Mouse (Mus musculus): ENCODE data around the gene Asgr1.

The Asgr1 gene

DNA sequence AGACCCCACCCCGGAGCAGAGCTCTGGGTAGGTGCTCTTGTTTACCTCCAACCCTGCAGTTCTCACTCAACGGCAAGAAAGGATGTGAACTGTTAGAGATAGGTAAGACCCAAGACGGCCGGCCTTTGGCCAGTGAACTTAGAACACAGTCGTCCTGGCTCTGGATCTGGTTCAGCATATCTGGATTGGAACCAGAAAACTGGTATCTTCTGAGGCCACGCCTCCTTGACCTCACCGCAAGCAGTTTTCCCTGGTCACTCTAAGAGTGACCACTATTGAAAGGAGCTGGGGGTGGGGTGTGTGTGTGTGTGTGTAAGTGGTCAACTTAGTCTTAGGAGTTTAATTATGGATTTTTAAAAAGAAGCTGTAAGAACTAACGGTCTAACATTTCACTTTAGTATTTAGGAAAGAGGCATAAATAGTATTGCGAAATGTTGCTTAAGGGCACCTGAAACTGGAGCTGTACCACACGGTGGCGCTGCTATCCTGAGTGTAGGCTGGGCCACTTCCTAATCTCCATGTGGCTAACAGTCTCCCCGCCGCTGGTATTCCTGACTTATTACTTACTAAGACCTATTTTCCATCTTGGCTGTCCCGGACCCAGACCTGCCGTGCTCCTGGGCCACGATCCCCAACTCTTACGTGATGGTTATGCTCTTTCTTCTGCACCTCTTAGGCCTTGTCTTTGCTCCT lies 20.6 kb downstream of the Asgr1 start:
- DNase-seq, result peak; percentile 56

DNA sequence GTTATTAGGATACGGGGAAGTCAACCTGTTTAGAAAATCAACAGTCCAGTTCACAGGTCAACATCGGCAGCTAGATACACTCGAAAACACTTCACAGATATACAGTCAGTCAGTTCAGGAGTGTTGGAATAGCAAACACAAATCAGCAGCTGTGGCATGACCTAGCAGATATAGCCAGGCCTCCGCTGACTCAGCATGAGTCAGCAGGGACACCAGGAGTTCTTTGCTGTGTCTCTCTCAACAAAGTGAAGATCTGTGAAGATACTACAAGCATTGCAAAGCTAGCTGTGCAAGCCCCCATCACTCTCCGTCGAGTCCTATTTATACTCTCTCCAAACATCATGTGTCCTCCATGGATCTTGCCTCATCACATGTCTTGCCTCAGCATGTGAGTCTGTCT lies 21.7 kb downstream of the Asgr1 start:
- no peak for DNase-seq

DNA sequence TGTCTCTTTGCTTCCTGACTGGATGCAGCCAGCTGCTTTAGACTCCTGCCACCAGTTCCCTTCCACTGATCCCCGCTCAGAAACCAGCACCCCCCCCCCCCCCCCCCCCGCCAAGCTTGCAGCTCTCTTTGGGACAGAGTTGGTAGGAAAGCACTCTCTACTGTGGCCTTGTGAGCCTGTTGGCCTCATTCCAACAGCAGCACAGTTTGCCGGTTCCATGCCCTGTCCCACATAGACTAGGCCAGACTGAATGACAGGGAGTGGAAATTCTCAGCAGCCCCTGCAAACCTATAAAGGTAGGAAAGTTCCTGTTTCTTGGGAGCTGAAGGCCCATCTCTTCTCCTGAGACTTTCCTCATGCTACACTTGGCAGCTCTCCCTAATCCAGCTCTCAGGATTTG lies 23.6 kb downstream of the Asgr1 start:
- DNase-seq, result no peak

DNA sequence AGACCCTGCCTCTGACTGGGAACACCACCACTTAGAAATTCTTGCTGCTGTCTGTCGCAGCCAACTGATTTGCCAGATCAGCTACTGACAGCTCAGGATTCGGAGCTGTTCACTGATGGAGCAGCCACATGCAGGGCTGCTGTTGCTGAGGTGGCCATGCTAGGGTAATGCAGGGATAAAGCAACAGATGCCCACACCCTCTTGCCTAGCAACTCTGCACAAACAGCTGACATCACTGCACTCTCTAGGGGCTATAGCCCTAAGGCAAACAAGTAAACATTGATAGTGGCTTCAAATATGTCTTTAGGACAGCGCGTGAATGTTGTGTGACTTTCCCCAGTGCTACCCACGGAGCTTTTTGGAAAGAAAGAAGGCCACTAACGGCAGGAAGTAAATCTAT lies 25.3 kb downstream of the Asgr1 start:
- DNase-seq, result no peak

DNA sequence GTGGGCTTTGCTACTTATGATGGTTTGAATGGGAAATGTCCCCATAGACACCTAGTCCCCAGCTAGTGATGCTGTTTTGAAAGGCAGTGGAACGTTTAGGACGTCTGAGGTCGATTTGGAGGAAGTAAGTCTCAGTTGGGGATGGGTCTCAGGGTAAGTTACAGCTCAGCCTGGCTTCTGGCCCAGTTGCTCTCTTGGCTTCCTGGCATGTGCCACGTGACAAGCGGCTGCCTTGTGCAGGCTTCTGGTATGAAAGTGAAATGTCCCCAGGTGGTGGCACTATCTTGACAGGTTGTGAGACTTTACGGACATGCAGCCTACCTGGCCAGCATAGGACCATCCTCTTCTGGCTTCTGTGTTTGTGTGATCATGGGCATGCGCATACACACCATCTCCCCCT lies 26.0 kb downstream of the Asgr1 start:
- DNase-seq, result no peak

DNA sequence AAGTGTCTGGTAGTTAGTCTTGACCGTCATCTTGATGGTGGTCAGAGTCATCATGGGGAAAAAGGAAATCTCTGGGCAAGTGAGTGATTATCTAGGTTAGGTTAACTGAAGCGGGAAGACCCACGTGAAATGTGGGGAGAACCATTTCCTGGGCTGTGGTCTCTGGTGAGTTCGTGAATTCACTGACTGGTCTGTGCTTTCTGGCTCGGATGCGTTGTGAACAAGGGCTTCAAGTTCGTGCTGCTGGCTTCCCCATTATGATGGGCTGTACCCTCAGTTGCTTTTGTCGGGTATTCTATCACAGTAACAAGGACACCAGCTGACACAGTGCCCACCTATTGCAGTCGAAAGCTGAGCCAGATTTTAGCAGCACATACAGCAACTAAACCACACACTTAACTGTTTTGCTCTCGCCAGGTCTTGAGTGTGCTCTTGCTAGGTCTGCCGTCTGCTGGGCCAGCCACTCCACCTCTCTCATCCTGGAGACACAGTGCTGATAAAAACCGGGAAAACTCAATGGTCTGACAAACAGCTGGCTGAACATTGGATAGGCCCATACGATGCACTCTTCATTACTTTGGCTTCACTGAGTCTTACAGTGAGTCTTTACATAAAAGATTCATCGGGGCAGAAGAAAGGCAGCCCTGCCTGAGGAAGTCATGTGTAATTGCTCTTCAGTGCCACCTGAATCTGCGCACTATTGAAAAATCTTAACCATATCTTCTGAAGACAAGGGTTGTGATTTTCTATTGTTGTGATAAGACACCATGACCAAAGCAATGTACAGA lies 27.1 kb downstream of the Asgr1 start:
- DNase-seq, result no peak

DNA sequence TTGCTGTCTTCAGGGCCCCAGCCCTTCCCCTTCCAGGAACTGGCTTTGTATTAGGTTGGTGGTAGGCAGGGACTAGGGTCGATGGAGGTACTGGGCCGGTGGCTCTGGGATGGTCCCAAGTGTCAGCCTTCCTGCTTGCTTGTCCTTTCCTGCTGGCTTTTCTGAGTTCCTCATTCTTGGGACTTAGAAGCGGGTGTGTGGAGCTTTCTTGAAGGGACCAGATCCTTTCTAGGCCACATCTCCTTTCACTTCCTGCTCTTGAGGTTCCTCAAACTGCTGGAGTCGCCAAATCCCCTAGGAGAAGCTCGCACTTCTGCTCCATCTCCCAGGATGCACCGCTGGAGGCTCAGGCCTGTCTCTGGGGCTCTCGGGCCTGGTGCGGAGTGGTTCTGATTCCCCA lies 30.7 kb downstream of the Asgr1 start:
- no peak for DNase-seq

DNA sequence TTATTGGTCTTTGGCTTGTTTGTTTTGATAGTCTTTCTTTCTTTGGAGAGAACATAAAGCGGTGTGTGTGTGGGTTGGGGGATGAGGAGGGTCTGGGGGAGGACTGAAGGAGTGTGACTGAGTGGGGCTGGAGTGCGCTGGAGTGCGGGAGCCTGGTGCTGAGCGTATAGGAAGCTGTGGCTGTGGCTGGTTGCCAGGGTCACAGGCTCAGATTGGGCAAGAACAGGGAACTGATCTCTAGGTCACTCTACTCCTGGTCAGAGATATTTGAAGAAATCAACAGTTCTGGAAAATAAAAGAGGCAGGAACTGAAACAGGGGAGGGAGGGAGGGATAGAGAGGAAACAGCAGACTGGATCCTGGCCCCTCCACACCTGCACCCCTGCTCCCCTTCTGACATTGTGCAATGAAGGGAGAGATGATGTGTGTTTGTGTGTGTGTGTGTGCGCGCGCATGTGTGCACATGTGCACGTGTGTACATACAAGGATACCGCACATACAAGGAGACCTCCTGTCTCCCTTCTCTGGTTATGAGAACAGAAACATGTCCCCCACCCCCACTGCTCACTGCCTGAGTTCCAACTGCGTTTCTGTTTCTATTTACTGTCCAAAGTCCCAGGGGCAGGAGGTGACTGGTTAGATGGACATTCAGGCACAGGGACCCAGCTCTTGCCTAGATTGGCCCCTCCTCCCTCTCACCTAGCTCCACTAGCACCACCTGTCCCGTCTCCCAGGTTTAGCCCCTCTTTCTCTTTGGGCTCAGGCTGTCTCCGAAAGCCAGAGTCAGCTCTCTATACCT lies 38.3 kb downstream of the Asgr1 start, which contains the start of gene Asgr2:
TSS of gene Asgr2 (plus strand) at position 659 of the 798 bp plus-strand sequence.
- no peak for DNase-seq

DNA sequence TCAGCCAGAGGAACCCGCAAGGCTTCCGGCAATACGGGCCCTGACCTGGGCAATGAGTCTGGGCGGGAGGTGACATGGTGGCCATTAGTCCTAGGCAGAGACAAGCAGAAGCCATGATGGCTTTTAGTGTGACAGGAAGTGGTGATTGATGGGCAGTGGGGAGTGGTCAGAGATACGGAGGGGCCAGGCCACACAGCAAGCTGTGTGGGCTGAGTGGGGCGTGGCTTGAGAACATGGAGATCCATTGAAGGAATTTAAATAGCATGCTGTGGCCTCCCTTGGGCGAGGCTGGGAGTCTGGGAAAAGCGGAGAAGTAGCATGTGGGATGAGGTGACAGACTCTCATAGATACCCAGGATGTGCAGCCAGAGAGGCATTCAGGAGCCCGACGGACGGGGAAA lies 43.5 kb downstream of the Asgr1 start:
- DNase-seq, result no peak

DNA sequence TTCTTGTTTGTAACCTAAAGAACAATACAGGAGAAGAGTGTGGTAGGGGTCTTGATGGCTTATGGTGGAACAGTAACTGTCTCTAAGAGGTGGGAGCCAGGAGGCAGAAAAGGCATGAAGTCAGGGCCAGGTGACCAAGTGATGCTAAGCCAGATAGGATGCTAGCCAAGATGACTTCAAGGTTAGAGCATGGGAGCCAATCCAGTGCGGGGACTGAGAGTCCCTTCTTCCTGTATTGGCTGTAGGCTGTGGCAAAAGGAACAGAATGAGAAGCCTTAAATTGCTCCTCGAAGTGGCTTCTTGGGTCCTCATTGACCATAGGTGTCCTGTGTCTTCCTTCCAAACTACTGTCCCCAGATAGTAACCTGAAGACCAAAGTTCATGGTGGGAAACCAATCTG lies 45.2 kb downstream of the Asgr1 start:
- no peak for DNase-seq

DNA sequence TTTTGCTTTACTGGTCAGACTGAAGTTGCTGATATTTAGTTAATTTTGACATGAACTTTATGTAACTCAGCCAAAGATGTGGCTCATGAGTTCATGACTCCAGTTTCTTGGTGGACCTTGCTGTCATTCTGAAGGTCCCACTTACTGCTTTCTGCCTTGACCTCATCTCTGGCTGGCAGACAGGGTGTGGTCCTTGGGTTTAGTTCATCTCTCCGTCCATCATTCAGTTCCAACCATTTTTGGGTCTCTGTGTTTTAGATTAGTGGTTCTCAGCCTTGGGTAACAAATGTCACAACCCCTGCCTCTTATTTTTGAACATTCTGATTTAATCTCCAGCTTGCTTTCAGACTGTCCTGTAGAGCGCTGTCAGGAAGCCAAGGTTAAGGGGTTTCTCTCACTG lies 45.9 kb downstream of the Asgr1 start:
- no peak for DNase-seq

DNA sequence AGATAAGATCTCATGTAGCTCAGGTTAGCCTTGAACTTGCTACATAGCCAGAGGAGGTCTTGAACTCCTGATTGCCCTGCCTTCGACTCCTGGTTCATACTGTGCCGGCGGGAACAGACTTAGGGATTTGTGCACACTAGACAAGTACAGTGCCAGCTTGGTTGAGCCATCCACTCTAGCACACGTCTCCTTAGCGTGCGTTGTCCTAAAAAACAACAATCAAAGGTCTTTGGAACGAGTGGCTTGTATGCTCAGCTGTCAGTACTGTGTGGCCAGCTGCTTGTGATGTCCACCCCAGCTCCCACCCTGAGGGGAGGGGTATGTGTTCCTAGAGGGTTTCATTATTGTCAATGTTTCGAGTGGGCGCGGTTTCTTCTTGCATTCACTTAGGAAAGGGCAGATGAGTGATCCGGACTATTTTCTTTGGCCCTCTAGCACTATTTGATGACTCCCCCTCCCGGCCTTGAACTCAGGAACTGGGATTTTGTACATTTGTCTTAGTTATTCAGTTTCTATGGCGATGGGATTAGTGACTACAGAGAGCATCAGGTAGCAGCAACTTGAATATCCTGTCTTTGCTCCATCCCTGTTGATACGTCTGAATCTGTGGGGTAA lies 49.9 kb downstream of the Asgr1 start:
- no peak for DNase-seq

DNA sequence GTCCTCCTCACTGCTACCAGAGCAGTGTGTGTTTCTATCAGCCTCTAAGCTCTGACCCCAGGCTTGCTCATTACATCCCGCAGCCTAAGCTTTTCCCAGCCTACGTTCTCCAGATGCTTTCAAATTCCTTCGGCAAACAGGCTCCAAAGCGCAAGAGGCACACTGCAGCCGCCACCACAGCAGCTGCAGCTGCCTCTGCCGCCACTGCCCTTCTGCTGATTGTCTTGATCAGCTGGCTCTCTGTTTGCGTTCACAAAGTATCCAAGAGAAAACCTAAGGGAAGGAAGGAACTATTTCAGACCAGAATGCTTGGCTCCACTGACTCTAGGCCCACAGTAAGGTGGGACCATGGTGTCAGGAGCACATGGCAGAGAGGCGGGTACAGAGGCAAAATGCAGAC lies 53.2 kb downstream of the Asgr1 start:
- no peak for DNase-seq

All from right cerebral cortex, postnatal 25 days (tissue).